8 mouse cellular contexts compared by ENCODE assay signal in the genomic region with DNA sequence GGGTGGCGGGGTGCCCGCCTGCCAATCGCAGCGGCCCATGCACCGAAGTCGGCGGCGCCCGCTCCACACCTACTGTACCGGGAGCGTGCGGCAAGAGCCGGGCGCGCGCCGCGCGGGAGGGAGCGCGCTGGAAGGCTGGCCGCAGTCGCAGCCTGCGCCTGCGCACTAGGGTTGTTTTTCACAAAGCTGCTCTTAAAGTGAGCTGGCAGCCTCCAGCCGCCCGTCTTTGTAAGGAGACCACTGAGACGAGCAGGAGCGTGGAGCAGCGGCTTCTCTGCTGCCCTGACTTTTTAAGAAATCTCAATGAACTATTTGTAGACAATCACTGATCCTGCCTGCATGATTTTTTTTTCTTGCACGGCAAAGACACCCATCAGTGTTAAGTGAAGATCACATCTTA. TPM values are rescaled to one million over a fixed set of nuclear protein-coding genes. Genes with fewer than 3 reads are reported as not detected.
A peak's percentile ranks its signal among the peaks of the same experiment; 100 is the strongest.
DNase-seq lines count a peak whose midpoint lies in the region; ATAC-seq and TF ChIP-seq lines count a peak whose summit lies in the region.

A gene (plus strand): TSS at position 195 of the 400 bp plus-strand sequence.

- peak; percentile 93 for DNase-seq in c-Kit-positive CD71-positive TER-119-positive erythroid progenitor cells, embryonic 14.5 days (ENCODE audit: low spot score)
- DNase-seq in heart, postnatal 10 days = peak; percentile 98
- DNase-seq in large intestine, adult 2 months (ENCODE audit: low read depth, low spot score) = peak; percentile 78
- peak; percentile 98 for DNase-seq in liver, postnatal 0 days
- peak; percentile 98 for DNase-seq in testis, postnatal 10 days (ENCODE audit: low spot score)

- H3K9me3 ChIP-seq in E14TG2a.4 (ENCODE audit: low read length) = no peaks in the 10 kb centered on the region
- H3K9me3 ChIP-seq in forebrain, embryonic 13.5 days (replicated peaks) = no peaks in the 10 kb centered on the region
- no peaks in the 10 kb centered on the region for H3K9me3 ChIP-seq in liver, postnatal 0 days (ENCODE audit: low read length)
- H3K9me3 ChIP-seq in neural tube, embryonic 14.5 days (ENCODE audit: control insufficient read depth, low read length) = no peaks in the 10 kb centered on the region

- peak within 1 kb of the TSS; percentile 100 for H3K9ac ChIP-seq in forebrain, embryonic 13.5 days
- peak within 1 kb of the TSS; percentile 99 for H3K9ac ChIP-seq in liver, postnatal 0 days (replicated peaks)
- peak within 1 kb of the TSS; percentile 100 for H3K9ac ChIP-seq in neural tube, embryonic 14.5 days (replicated peaks; ENCODE audit: low read depth, low read length)

- H3K4me3 ChIP-seq in E14TG2a.4 (replicated peaks; ENCODE audit: low read length) = peak within 1 kb of the TSS; percentile 86
- peak within 1 kb of the TSS; percentile 89 for H3K4me3 ChIP-seq in forebrain, embryonic 13.5 days
- H3K4me3 ChIP-seq in liver, postnatal 0 days (ENCODE audit: low read depth, low read length) = peak within 1 kb of the TSS; percentile 84
- peak within 1 kb of the TSS; percentile 93 for H3K4me3 ChIP-seq in neural tube, embryonic 14.5 days (ENCODE audit: low read depth, low read length)

- ATAC-seq in forebrain, embryonic 13.5 days = peak; percentile 57
- ATAC-seq in liver, postnatal 0 days = peak; percentile 56
- ATAC-seq in neural tube, embryonic 14.5 days (ENCODE audit: low read depth) = peak; percentile 53

- H3K27ac ChIP-seq in forebrain, embryonic 13.5 days = peak within 1 kb of the TSS; percentile 100
- peak within 1 kb of the TSS; percentile 100 for H3K27ac ChIP-seq in liver, postnatal 0 days (ENCODE audit: low read depth)
- peak within 1 kb of the TSS; percentile 100 for H3K27ac ChIP-seq in neural tube, embryonic 14.5 days (ENCODE audit: low read depth, low read length)

- no peaks in the 10 kb centered on the region for H3K27me3 ChIP-seq in E14TG2a.4 (ENCODE audit: insufficient read depth, low read length)
- H3K27me3 ChIP-seq in forebrain, embryonic 13.5 days = no peaks in the 10 kb centered on the region
- no peaks in the 10 kb centered on the region for H3K27me3 ChIP-seq in liver, postnatal 0 days (ENCODE audit: insufficient read depth, low read length)
- no peaks in the 10 kb centered on the region for H3K27me3 ChIP-seq in neural tube, embryonic 14.5 days (ENCODE audit: control insufficient read depth, insufficient read depth, low read length)

- TF ChIP-seq CTCF in E14TG2a.4 (conservative IDR thresholded peaks at IDR 0.05; ENCODE audit: low read length) = no peak
- no peak for TF ChIP-seq CTCF in liver, postnatal 0 days (IDR thresholded peaks at IDR 0.05; ENCODE audit: low read depth)

- peaks cover 10% of the 10 kb centered on the region for H3K36me3 ChIP-seq in E14TG2a.4 (ENCODE audit: insufficient read depth, low read length)
- peaks cover 7% of the 10 kb centered on the region for H3K36me3 ChIP-seq in forebrain, embryonic 13.5 days (ENCODE audit: poor library complexity, severe bottlenecking)
- peaks cover 7% of the 10 kb centered on the region for H3K36me3 ChIP-seq in liver, postnatal 0 days (replicated peaks; ENCODE audit: insufficient read depth, low read length)
- H3K36me3 ChIP-seq in neural tube, embryonic 14.5 days (ENCODE audit: control insufficient read depth, insufficient read depth, low read length) = peaks cover 7% of the 10 kb centered on the region; the same call in 1 of the 2 replicates

- H3K4me1 ChIP-seq in E14TG2a.4 (replicated peaks; ENCODE audit: low read depth, low read length) = peaks cover 19% of the 10 kb centered on the region
- H3K4me1 ChIP-seq in forebrain, embryonic 13.5 days = peaks cover 19% of the 10 kb centered on the region
- H3K4me1 ChIP-seq in liver, postnatal 0 days (ENCODE audit: insufficient read depth) = peaks cover 5% of the 10 kb centered on the region; the same call in 1 of the 2 replicates
- no peaks in the 10 kb centered on the region; the same call in 1 of the 2 replicates for H3K4me1 ChIP-seq in neural tube, embryonic 14.5 days (ENCODE audit: control insufficient read depth, insufficient read depth, low read length)

- intact Hi-C loops in heart, postnatal 10 days (cut with DNase I) = loop anchor here (2.0 to 5.0 kb wide), 4 partner anchors 80 to 469 kb away; no protein-coding TSS in a partner anchor

- peak within 1 kb of the TSS; percentile 60 for H3K4me2 ChIP-seq in forebrain, embryonic 13.5 days
- peak within 1 kb of the TSS; percentile 77 for H3K4me2 ChIP-seq in liver, postnatal 0 days (ENCODE audit: low read depth, low read length)
- peak within 1 kb of the TSS; percentile 60 for H3K4me2 ChIP-seq in neural tube, embryonic 14.5 days (ENCODE audit: low read depth, low read length)

- TF ChIP-seq EP300 in liver, postnatal 0 days (IDR thresholded peaks at IDR 0.05; ENCODE audit: low read depth) = peak; percentile 46; the same call in 1 of the 2 replicates

- 0% methylated on average over 26 of the region's 31 CpGs for WGBS in forebrain, embryonic 13.5 days
- WGBS in large intestine, adult 2 months = 0% methylated on average over 31 of the region's 31 CpGs
- under 1% methylated on average over 27 of the region's 31 CpGs for WGBS in liver, postnatal 0 days (ENCODE audit: insufficient replicate concordance)
- WGBS in neural tube, embryonic 14.5 days = 0% methylated on average over 27 of the region's 31 CpGs

RNA-seq across cellular contexts. Expression of the gene that starts here (rescaled TPM):
- 55.7 and 58.3 TPM in 2 replicates for polyA plus RNA-seq in forebrain, embryonic 13.5 days (2015; fragmentation: Nextera tagmentation; extraction: Ambion mirVana)
- 10 to 100 TPM; 44.7 to 51.3 TPM for total RNA-seq in heart, postnatal 10 days (2021)
- 12.8 and 15.5 TPM in 2 replicates for polyA plus RNA-seq in large intestine, adult 2 months (2012; rRNA removed)
- 26.4 and 26.9 TPM in 2 replicates for polyA plus RNA-seq in liver, postnatal 0 days (2015; fragmentation: Nextera tagmentation; extraction: Ambion mirVana)
- polyA plus RNA-seq in neural tube, embryonic 14.5 days (2014; fragmentation: Nextera tagmentation; extraction: Ambion mirVana) = 38.3 and 57.4 TPM in 2 replicates

Comparison
In these comparisons a context has a peak if more than half of its experiments do, and no peak if none do; other contexts are left out.
1. Peak in every context shown above with its lines: DNase-seq, ATAC-seq, H3K4me3 ChIP-seq and H3K27ac ChIP-seq.